Mouse (Mus musculus): ENCODE measurements around the gene Rbfox3.

DNA sequence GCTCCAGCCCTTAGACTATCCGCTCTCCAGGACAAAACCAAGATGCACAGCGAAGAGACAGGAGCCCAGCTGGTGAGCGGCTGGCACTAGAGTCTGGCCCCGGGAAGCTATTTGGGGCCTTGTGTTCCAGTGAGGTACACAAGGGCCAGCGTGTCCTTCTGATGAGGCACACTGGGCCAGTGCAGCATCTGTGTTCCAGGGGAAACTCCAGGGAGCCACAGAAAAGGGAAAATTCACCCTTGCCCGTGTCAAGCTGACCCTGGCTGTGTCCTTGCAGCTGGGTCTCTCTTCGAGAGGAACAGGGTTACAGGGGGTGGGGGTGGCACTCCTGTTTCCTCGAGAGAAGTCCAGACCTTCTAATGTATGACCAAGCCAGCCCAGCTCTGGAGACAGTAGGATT lies 25.8 kb downstream of the Rbfox3 start:
- TF ChIP-seq BHLHE40 (IDR thresholded peaks at IDR 0.05; ENCODE audit: low read depth, low read length), result no peak
- no peak for TF ChIP-seq POLR2A (IDR thresholded peaks at IDR 0.05; ENCODE audit: low read depth, low read length)
- TF ChIP-seq CTCF (conservative IDR thresholded peaks at IDR 0.05 in 1 of 2, IDR thresholded peaks at IDR 0.05 in 1 of 2; ENCODE audit: low read depth in 2 of 2, low read length in 2 of 2), result no peak
- TF ChIP-seq USF1 (IDR thresholded peaks at IDR 0.05; ENCODE audit: low read depth, low read length), result no peak
- no peak for TF ChIP-seq CHD1 (IDR thresholded peaks at IDR 0.05; ENCODE audit: low read depth, low read length)
- TF ChIP-seq MXI1 (IDR thresholded peaks at IDR 0.05; ENCODE audit: low read depth, low read length), result no peak
- TF ChIP-seq MAX (IDR thresholded peaks at IDR 0.05; ENCODE audit: low read length), result no peak
- no peak for TF ChIP-seq SIN3A (IDR thresholded peaks at IDR 0.05; ENCODE audit: low read length)

Measured in CH12.LX (cell line).